Mouse (Mus musculus) Muller cell, postnatal 12 days (primary cell): Measurements from ENCODE around the gene Dync1i1.

Experiments
- DNase-seq: peaks from one replicate; pipeline ENCODE4 v3.0.0-alpha.2; 2015; ENCODE audit errors: inconsistent ontology term

Dync1i1 gene

GRCm38 (mm10) chr6:5770283-5770682 is 44.8 kb downstream of the Dync1i1 start:
- DNase-seq = no peak

- DNase-seq = peak; percentile 22
Measured at GRCm38 (mm10) chr6:5775461-5775860, 50.0 kb downstream of the Dync1i1 start.

GRCm38 (mm10) chr6:5781752-5782151 is 56.3 kb downstream of the Dync1i1 start:
- DNase-seq = no peak

- no peak for DNase-seq
Measured at GRCm38 (mm10) chr6:5783830-5784229, 58.4 kb downstream of the Dync1i1 start.

GRCm38 (mm10) chr6:5790607-5791006 is 65.2 kb downstream of the Dync1i1 start:
- no peak for DNase-seq

GRCm38 (mm10) chr6:5794106-5794753 is 68.8 kb downstream of the Dync1i1 start:
- DNase-seq = peak; percentile 29

- no peak for DNase-seq
Measured at GRCm38 (mm10) chr6:5795314-5795713, 69.9 kb downstream of the Dync1i1 start.

- DNase-seq = peak; percentile 55
Measured at GRCm38 (mm10) chr6:5802124-5802839, 76.8 kb downstream of the Dync1i1 start.

GRCm38 (mm10) chr6:5802840-5803491 is 77.5 kb downstream of the Dync1i1 start:
- DNase-seq = peak; percentile 66

- DNase-seq = no peak
Measured at GRCm38 (mm10) chr6:5808008-5808421, 82.6 kb downstream of the Dync1i1 start.

GRCm38 (mm10) chr6:5812076-5812475 is 86.6 kb downstream of the Dync1i1 start:
- no peak for DNase-seq

GRCm38 (mm10) chr6:5819674-5820073 is 94.2 kb downstream of the Dync1i1 start:
- DNase-seq = no peak

GRCm38 (mm10) chr6:5825461-5825860 is 100.0 kb downstream of the Dync1i1 start:
- no peak for DNase-seq

- no peak for DNase-seq
Measured at GRCm38 (mm10) chr6:5827064-5827463, 101.6 kb downstream of the Dync1i1 start.

GRCm38 (mm10) chr6:5828409-5828974 is 103.1 kb downstream of the Dync1i1 start:
- no peak for DNase-seq

- no peak for DNase-seq
Measured at GRCm38 (mm10) chr6:5829148-5829547, 103.7 kb downstream of the Dync1i1 start.

- no peak for DNase-seq
Measured at GRCm38 (mm10) chr6:5830717-5831116, 105.3 kb downstream of the Dync1i1 start.

- DNase-seq = no peak
Measured at GRCm38 (mm10) chr6:5831233-5831632, 105.8 kb downstream of the Dync1i1 start.

- no peak for DNase-seq
Measured at GRCm38 (mm10) chr6:5832838-5833237, 107.4 kb downstream of the Dync1i1 start.

GRCm38 (mm10) chr6:5842466-5842865 is 117.0 kb downstream of the Dync1i1 start:
- no peak for DNase-seq

- no peak for DNase-seq
Measured at GRCm38 (mm10) chr6:5846154-5846553, 120.7 kb downstream of the Dync1i1 start.

- DNase-seq = no peak
Measured at GRCm38 (mm10) chr6:5854048-5854836, 128.8 kb downstream of the Dync1i1 start.
